Mouse (Mus musculus): ENCODE data around the gene Hrg.
"Not testable (repeated sequence)": the region's sequence is repeated elsewhere in the genome, so short reads cannot be mapped to it uniquely, and the experiment has no call there.

Hrg gene

GRCm38 (mm10) chr16:22950840-22951395 is at the start of gene Hrg:
TSS of gene Hrg (plus strand) at chr16:22951072.
- DNase-seq (ENCODE audit: low spot score), result no peak

- DNase-seq (ENCODE audit: low spot score), result no peak
These were observed 49.5 kb upstream of the Hrg start for GRCm38 (mm10) chr16:22901326-22901725.

GRCm38 (mm10) chr16:22909290-22909689 is 41.6 kb upstream of the Hrg start:
- DNase-seq (ENCODE audit: low spot score), result no peak

- DNase-seq (ENCODE audit: low spot score), result no peak
These were observed 38.9 kb upstream of the Hrg start for GRCm38 (mm10) chr16:22911986-22912385.

- no peak for DNase-seq (ENCODE audit: low spot score)
These were observed 38.0 kb upstream of the Hrg start for GRCm38 (mm10) chr16:22912886-22913285.

GRCm38 (mm10) chr16:22914276-22914675 is 36.6 kb upstream of the Hrg start:
- no peak for DNase-seq (ENCODE audit: low spot score)

- DNase-seq (ENCODE audit: low spot score), result no peak
These were observed 32.8 kb upstream of the Hrg start, which contains the start of gene Fetub for GRCm38 (mm10) chr16:22918034-22918433. TSS of gene Fetub (plus strand) at chr16:22918334.

GRCm38 (mm10) chr16:22918664-22919312 is 32.1 kb upstream of the Hrg start:
- DNase-seq (ENCODE audit: low spot score), result no peak

GRCm38 (mm10) chr16:22919971-22920854 is 30.7 kb upstream of the Hrg start:
- DNase-seq (ENCODE audit: low spot score), result peak; percentile 30

- DNase-seq (ENCODE audit: low spot score), result no peak
These were observed 29.1 kb upstream of the Hrg start for GRCm38 (mm10) chr16:22921761-22922160.

- DNase-seq (ENCODE audit: low spot score), result no peak
These were observed 28.4 kb upstream of the Hrg start for GRCm38 (mm10) chr16:22922433-22922832.

GRCm38 (mm10) chr16:22929575-22929974 is 21.3 kb upstream of the Hrg start:
- DNase-seq (ENCODE audit: low spot score), result no peak

- DNase-seq (ENCODE audit: low spot score), result no peak
These were observed 19.3 kb upstream of the Hrg start for GRCm38 (mm10) chr16:22931431-22932200.

- DNase-seq (ENCODE audit: low spot score), result no peak
These were observed 13.2 kb upstream of the Hrg start for GRCm38 (mm10) chr16:22937631-22938030.

GRCm38 (mm10) chr16:22938541-22938940 is 12.3 kb upstream of the Hrg start:
- DNase-seq (ENCODE audit: low spot score), result no peak

- DNase-seq (ENCODE audit: low spot score), result no peak
These were observed 11.7 kb upstream of the Hrg start for GRCm38 (mm10) chr16:22939120-22939695.

- not testable (repeated sequence) for DNase-seq (ENCODE audit: low spot score)
These were observed 8.9 kb upstream of the Hrg start for GRCm38 (mm10) chr16:22941825-22942476.

GRCm38 (mm10) chr16:22947371-22947770 is 3.5 kb upstream of the Hrg start:
- no peak for DNase-seq (ENCODE audit: low spot score)

GRCm38 (mm10) chr16:22953069-22953468 is 2.2 kb downstream of the Hrg start:
- no peak for DNase-seq (ENCODE audit: low spot score)

- no peak for DNase-seq (ENCODE audit: low spot score)
These were observed 4.7 kb downstream of the Hrg start for GRCm38 (mm10) chr16:22955397-22956084.

GRCm38 (mm10) chr16:22956085-22956439 is 5.2 kb downstream of the Hrg start:
- DNase-seq (ENCODE audit: low spot score), result no peak
